Mouse (Mus musculus): ENCODE measurements around the gene Rasl2-9.
"Not testable (repeated sequence)": the region's sequence is repeated elsewhere in the genome, so short reads cannot be mapped to it uniquely, and the experiment has no call there.

Rasl2-9 gene

DNA sequence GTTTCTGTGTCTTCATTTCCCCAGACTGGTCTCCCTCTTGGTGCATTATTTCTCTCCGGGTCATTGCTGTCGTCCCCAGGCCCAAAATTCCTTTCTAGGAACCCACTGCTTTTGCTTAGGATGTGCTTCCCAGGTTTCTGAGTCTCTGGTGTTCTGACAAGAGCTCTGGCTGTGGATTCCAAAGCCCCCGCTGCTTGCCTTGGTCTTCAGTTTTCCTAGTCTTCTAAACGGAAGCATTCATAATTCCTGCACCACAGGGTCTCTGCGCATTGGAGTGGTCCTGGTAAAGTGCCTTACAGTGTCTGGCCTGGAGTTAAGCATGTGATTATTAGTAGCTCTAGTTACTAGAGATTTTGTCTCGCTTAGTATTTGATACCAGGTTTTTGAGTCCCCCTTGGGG lies 44.9 kb downstream of the Rasl2-9 start:
- no peak for DNase-seq (ENCODE audit: low read depth, low spot score)

DNA sequence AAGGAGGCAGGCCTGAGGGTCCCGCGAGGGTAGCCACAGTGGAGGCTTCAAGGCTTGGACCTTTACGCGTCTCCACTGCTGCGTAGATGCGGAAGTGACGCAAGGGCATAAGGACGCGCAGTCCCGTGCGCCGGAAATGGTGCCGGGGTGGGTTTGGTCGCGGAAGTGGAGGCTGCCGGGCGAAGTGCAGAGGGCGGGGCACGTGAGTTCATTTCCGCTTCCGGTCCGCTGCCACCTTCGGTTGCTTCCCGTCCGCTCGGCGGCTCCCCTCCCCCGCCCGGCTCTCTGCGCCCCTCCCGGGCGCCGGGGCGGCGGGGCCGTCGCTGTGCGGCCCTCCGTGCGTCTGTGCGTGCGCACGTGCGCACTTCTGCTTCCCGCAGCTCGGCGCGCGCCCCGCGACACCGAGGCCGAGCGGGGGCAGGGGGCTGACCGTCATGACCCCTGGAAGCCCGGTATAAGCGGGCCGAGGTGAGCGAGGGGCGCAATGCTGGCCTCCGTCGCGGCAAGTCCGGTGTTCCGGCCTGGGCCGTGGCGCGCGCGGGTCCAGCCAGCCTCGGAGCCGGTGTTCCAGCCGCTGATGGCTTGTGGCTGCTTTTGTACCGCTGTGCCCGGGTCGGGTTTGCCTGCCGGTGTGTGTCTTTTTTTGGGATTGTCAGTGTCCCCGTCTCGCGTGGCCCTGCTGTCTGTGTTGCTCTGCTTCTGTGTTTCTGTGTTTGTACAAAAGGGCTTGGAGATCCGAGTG lies 45.6 kb downstream of the Rasl2-9 start, which contains the start of gene Epn1:
Gene Epn1 (plus strand): TSS at position 226 of the 742 bp plus-strand sequence.
- DNase-seq (ENCODE audit: low read depth, low spot score): peak; percentile 94

DNA sequence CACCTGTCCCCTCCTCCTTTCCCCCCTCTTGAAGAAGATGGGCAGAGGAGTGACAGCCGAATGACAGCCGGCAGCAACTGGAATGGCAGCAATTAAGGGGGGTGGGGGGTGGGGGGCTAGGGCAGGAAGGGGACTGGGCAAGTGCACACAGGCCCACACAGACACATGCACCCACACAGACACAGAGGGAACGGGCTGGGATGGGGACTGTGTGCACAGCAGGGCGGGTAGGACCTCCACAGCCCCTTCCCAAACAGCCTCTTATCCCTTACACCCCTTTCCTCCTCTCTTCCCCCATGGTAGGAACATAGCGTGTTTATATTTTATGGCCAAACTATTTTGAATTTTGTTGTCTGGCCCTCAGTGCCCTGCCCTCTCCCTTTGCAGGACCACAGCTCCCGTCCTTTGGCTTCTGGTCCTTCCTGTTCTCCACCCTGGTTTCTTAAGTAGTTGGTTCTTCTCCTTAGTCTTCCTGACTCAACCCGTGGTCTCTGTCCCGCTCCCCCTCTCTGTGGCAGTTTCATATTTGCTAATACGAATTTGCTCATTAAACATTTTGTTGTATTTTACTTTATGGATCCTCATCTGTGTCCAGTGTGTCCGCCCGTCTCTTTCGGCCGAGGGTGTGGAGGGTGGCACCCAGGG lies 46.3 kb downstream of the Rasl2-9 start:
- not testable (repeated sequence) for DNase-seq (ENCODE audit: low read depth, low spot score)

DNA sequence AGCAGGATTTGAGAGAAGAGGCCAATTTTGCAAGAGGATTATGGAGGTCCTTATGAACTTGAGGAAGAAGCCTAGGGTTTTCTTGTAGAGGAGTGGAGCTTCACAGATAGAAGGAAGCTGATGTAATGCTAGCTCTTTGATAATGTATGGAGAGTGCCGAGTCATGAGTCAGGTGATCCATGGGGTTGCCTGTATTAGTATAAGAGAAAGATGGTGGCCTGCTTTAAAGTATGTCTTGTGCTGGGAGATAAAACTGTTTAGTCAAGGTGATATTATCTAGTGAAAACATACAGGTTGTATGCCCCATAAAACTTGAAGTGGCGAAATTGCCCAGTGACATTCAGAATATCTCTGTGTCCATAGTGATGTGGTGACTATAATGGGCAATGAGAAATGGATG lies 48.8 kb downstream of the Rasl2-9 start:
- no peak for DNase-seq (ENCODE audit: low read depth, low spot score)

DNA sequence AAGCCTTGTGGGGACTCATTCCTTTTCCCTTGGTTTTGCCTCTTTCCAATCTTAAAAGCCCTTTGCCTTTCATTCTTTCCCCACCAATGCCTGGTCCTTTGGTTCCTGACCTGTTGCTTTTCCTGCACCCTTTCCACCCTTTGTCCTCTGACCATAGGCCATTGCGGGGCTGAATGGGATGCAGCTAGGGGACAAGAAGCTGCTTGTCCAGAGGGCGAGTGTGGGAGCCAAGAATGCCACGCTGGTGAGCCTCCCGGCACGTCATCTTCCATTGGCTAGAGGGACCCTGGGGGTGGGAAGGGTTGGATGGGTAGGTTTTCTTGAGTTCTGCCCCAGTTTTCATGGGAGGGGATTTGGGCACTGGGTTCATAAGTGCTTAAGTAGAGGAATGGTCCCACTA lies 50.8 kb downstream of the Rasl2-9 start:
- no peak for DNase-seq (ENCODE audit: low read depth, low spot score)
